Mouse (Mus musculus): ENCODE results near the gene Elovl6.

GRCm38 (mm10) chr3:129663906-129664305 lies 131.8 kb downstream of the Elovl6 start:
- TF ChIP-seq ZNF384 (IDR thresholded peaks at IDR 0.05; ENCODE audit: low read depth, low read length) (no peak), HCFC1 (IDR thresholded peaks at IDR 0.05; ENCODE audit: borderline replicate concordance, insufficient read depth, low read length) (no peak), CHD2 (IDR thresholded peaks at IDR 0.05; ENCODE audit: low read depth, low read length) (no peak), MAFK (IDR thresholded peaks at IDR 0.05; ENCODE audit: insufficient read depth, low read depth, low read length) (no peak)
